Mouse (Mus musculus): Measurements from ENCODE around the gene Il2rg.

Il2rg gene

GRCm38 (mm10) chrX:101260441-101261325 is 7.4 kb downstream of the Il2rg start:
- no peak for DNase-seq (ENCODE audit: low read depth)

- DNase-seq (ENCODE audit: low read depth) = peak; percentile 39
Measured at GRCm38 (mm10) chrX:101256603-101257002, 11.5 kb downstream of the Il2rg start.

GRCm38 (mm10) chrX:101254740-101255139 is 13.3 kb downstream of the Il2rg start:
- DNase-seq (ENCODE audit: low read depth) = no peak

GRCm38 (mm10) chrX:101253952-101254729 is 13.9 kb downstream of the Il2rg start, which contains the start of gene Foxo4:
Foxo4 (plus strand) TSS chrX:101254528.
- peak; percentile 93 for DNase-seq (ENCODE audit: low read depth)

- no peak for DNase-seq (ENCODE audit: low read depth)
Measured at GRCm38 (mm10) chrX:101245011-101245410, 23.0 kb downstream of the Il2rg start.

DNA sequence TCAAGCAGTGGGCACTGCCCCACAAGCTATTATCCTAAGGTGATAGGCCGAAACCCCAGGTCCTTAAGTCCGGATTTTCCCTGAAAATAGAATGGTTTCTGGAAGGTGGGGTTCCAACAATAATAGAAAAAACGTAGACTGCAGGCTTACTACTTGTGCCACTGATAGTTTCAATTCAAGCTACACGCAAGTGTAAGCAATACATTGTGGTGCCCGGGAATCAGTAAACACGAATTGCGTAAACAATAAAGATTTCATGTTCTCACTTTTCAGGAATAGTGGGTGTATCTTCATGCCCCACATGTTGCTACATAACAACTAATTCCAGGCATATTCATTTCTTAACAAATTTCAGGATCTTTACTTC is 45.3 kb downstream of the Il2rg start:
- DNase-seq (ENCODE audit: low read depth) = no peak

- DNase-seq (ENCODE audit: low read depth) = peak; percentile 90
Measured at GRCm38 (mm10) chrX:101221834-101222795, 45.9 kb downstream of the Il2rg start, which contains the start of gene Snx12. Snx12 (minus strand) TSS chrX:101222563.
